Mouse (Mus musculus): ENCODE measurements at regions not wholly inside any gene's neighbourhood (a gene's known extent, or its start where the extent isn't known, plus 50 kb on each side); places are given as distances from the start of the nearest gene placed in this dataset.

DNA sequence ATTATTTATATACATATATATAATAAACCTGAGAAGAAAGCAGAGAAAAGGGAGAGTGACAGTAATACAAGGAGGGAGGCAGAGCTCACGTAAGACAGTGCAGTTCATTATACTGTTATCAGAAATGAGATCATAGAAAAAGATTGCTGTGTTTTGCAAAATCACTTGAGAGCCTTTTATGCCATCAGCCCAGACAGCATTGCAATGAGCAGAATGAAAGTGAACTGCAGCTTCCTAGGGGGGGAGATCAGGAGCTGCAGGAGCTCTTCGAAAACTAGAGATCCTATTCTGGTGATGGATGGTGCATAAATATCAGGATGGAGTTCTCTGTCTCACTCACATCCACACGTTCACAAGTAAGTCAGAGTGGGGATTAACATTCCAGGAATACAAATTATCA, 401.6 kb upstream of the Tmprss15 start:
- H3K79me2 ChIP-seq (ENCODE audit: control insufficient read depth, insufficient read depth, low read length, poor library complexity) = no peaks in the 10 kb centered on the region
- H3K27ac ChIP-seq (ENCODE audit: control insufficient read depth, low read depth, low read length) = no peak overlapping the region
- DNase-seq (ENCODE audit: low read depth, low spot score) = no peak
- H3K4me1 ChIP-seq (ENCODE audit: control insufficient read depth in 1 of 2, insufficient read depth in 2 of 2, low read length in 2 of 2) = no peaks in the 10 kb centered on the region
- H3K36me3 ChIP-seq (ENCODE audit: control insufficient read depth in 1 of 2, insufficient read depth in 2 of 2, low read length in 2 of 2) = no peaks in the 10 kb centered on the region
- no peak for TF ChIP-seq MAFK (IDR thresholded peaks at IDR 0.05; ENCODE audit: borderline replicate concordance, low read depth, low read length)
- no peak for TF ChIP-seq TBP (IDR thresholded peaks at IDR 0.05; ENCODE audit: low read depth, low read length)
- no peak for TF ChIP-seq CHD1 (IDR thresholded peaks at IDR 0.05; ENCODE audit: low read depth, low read length)
- TF ChIP-seq MAZ (IDR thresholded peaks at IDR 0.05; ENCODE audit: low read depth, low read length) = no peak
- TF ChIP-seq HCFC1 (IDR thresholded peaks at IDR 0.05; ENCODE audit: low read depth, low read length) = no peak
- no peak for TF ChIP-seq NRF1 (IDR thresholded peaks at IDR 0.05; ENCODE audit: insufficient read depth, low read depth, low read length, poor library complexity, severe bottlenecking)
- TF ChIP-seq ZNF384 (IDR thresholded peaks at IDR 0.05; ENCODE audit: low read depth, low read length) = no peak
- no peaks in the 10 kb centered on the region for H3K27me3 ChIP-seq (ENCODE audit: control insufficient read depth in 1 of 2, insufficient read depth in 2 of 2, low read length in 2 of 2)
- no peak overlapping the region for H3K9ac ChIP-seq (ENCODE audit: control insufficient read depth, low read depth, low read length, poor library complexity, severe bottlenecking)
- H3K9me3 ChIP-seq (replicated peaks; ENCODE audit: insufficient read depth, low read length) = no peaks in the 10 kb centered on the region
- H3K4me3 ChIP-seq (ENCODE audit: control insufficient read depth in 1 of 2, insufficient read depth in 1 of 2, low read depth in 2 of 2, low read length in 2 of 2) = no peak overlapping the region

DNA sequence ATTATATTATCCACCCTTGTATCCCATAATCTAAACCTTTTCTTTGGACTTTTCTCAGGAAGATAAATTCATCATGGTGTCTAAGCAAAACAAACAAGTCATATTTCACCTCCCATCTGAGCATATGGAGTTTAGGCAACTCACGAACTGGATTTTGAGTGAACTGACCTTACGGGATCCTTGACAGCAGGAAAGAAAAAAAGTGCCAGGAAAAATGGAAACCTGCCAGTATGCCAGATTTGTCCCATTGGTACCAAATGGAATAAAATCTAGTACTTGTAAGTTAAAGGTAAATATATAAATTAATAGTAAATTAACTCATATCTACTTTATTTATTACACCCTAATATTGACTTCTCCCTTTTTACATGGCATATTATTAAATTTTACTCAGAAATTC, 360.0 kb upstream of the Tmprss15 start:
- Histone ChIP-seq H3K9ac (ENCODE audit: control insufficient read depth, low read depth, low read length, poor library complexity, severe bottlenecking) (no peak overlapping the region), H3K27me3 (ENCODE audit: control insufficient read depth in 1 of 2, insufficient read depth in 2 of 2, low read length in 2 of 2) (no peaks in the 10 kb centered on the region), H3K27ac (ENCODE audit: control insufficient read depth, low read depth, low read length) (no peak overlapping the region), H3K36me3 (ENCODE audit: control insufficient read depth in 1 of 2, insufficient read depth in 2 of 2, low read length in 2 of 2) (no peaks in the 10 kb centered on the region), H3K4me1 (ENCODE audit: control insufficient read depth in 1 of 2, insufficient read depth in 2 of 2, low read length in 2 of 2) (no peaks in the 10 kb centered on the region), H3K9me3 (replicated peaks; ENCODE audit: insufficient read depth, low read length) (no peaks in the 10 kb centered on the region), H3K4me3 (ENCODE audit: control insufficient read depth in 1 of 2, insufficient read depth in 1 of 2, low read depth in 2 of 2, low read length in 2 of 2) (no peak overlapping the region), H3K79me2 (ENCODE audit: control insufficient read depth, insufficient read depth, low read length, poor library complexity) (no peaks in the 10 kb centered on the region)
- TF ChIP-seq HCFC1 (IDR thresholded peaks at IDR 0.05; ENCODE audit: low read depth, low read length) = no peak
- no peak for TF ChIP-seq MYC (IDR thresholded peaks at IDR 0.05; ENCODE audit: low read depth, low read length)
- TF ChIP-seq MYB (IDR thresholded peaks at IDR 0.05; ENCODE audit: low read depth, low read length) = no peak
- DNase-seq (ENCODE audit: low read depth, low spot score) = no peak

DNA sequence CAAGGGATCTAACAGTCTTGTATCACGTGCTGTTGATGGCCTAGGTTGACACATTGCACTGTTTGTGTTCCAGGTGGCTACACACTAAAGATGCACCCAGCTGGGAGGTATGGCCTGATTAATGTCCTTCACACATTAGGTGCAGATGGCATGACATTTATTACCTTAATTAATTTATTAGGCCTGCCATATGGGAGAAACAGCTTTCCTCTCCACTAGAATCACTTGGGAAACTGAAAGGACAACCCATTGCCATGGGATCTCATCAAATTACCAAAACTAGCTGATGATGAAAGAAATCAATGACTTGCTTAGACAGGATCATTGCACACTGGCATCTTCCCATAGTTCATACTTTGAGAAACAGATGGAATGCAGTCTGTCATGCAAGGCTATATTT, 358.8 kb upstream of the Tmprss15 start:
- no peaks in the 10 kb centered on the region for H3K79me2 ChIP-seq (ENCODE audit: control insufficient read depth, insufficient read depth, low read length, poor library complexity)
- no peak overlapping the region for H3K9ac ChIP-seq (ENCODE audit: control insufficient read depth, low read depth, low read length, poor library complexity, severe bottlenecking)
- no peaks in the 10 kb centered on the region for H3K9me3 ChIP-seq (replicated peaks; ENCODE audit: insufficient read depth, low read length)
- TF ChIP-seq RCOR1 (IDR thresholded peaks at IDR 0.05; ENCODE audit: low read depth, low read length) (no peak), BHLHE40 (IDR thresholded peaks at IDR 0.05; ENCODE audit: borderline replicate concordance, low read depth, low read length) (no peak), ELF1 (IDR thresholded peaks at IDR 0.05; ENCODE audit: low read depth, low read length) (no peak), ZMIZ1 (IDR thresholded peaks at IDR 0.05; ENCODE audit: low read depth, low read length) (no peak), ZC3H11A (IDR thresholded peaks at IDR 0.05; ENCODE audit: low read depth, low read length) (no peak), SMC3 (IDR thresholded peaks at IDR 0.05; ENCODE audit: low read depth, low read length) (no peak)
- H3K4me3 ChIP-seq (ENCODE audit: control insufficient read depth in 1 of 2, insufficient read depth in 1 of 2, low read depth in 2 of 2, low read length in 2 of 2) = no peak overlapping the region
- H3K27me3 ChIP-seq (ENCODE audit: control insufficient read depth in 1 of 2, insufficient read depth in 2 of 2, low read length in 2 of 2) = no peaks in the 10 kb centered on the region
- DNase-seq (ENCODE audit: low read depth, low spot score) = no peak
- no peaks in the 10 kb centered on the region for H3K36me3 ChIP-seq (ENCODE audit: control insufficient read depth in 1 of 2, insufficient read depth in 2 of 2, low read length in 2 of 2)
- H3K4me1 ChIP-seq (ENCODE audit: control insufficient read depth in 1 of 2, insufficient read depth in 2 of 2, low read length in 2 of 2) = no peaks in the 10 kb centered on the region
- no peak overlapping the region for H3K27ac ChIP-seq (ENCODE audit: control insufficient read depth, low read depth, low read length)
